Mouse (Mus musculus) E14TG2a.4 (cell line): ENCODE data around the gene Ifngr2.

Experiments
- CTCF ChIP-seq: conservative IDR thresholded peaks from 2 replicates; pipeline ENCODE4 v1.5.1; 2014; ENCODE audit warnings: low read length
- NANOG ChIP-seq: IDR thresholded peaks from 2 replicates; pipeline ENCODE4 v1.6.1; 2014; ENCODE audit warnings: borderline replicate concordance, low read length, mixed read lengths

DNA sequence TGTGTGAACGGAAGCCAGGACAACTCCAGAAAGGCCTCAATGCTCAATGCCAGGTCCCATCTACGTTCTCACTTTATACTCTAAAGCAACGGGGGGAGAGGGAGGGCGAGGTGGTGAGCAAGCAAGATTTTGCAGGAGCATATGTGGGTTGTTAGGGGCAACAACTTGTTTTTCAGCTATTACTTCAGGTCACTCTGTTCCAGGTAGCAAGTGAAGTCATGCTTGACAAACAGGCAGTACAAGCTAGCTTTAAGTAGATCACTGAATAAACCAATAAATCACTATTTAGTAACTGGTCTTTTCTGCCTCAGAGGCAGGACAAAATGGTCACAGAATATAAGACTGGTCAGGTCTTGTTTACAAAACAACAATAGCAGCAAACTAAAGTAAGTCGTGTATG, 38.7 kb downstream of the Ifngr2 start:
- no peak for TF ChIP-seq CTCF
- no peak for TF ChIP-seq NANOG
